Mouse (Mus musculus) heart, embryonic 15.5 days (tissue): Measurements from ENCODE around the gene Mrpl42. TPM values are rescaled to one million over a fixed set of nuclear protein-coding genes. Genes with fewer than 3 reads are reported as not detected.

Source experiments
- ATAC-seq: fragments of 200-750 bp; cut with Nextera tagmentation; replicated peaks from 2 replicates; pipeline ENCODE4 v1.8.0; 2017; ENCODE audit warnings: low read depth, moderate TSS enrichment; ENCODE audit not compliant: insufficient number of reproducible peaks, insufficient read depth, low FRiP score
- H3K27ac ChIP-seq: fragments of 300-500 bp; sonication (generic); 2 replicates; pipeline ENCODE4 v1.5.1; 2015; ENCODE audit warnings: mild to moderate bottlenecking, inconsistent platforms
- H3K27me3 ChIP-seq: fragments of 300-500 bp; sonication (generic); 2 replicates; pipeline ENCODE4 v1.6.1; 2015; ENCODE audit warnings: inconsistent platforms
- H3K36me3 ChIP-seq: fragments of 300-500 bp; sonication (generic); 2 replicates; pipeline ENCODE4 v1.6.1; 2015; ENCODE audit warnings: mild to moderate bottlenecking, inconsistent platforms
- H3K4me1 ChIP-seq: fragments of 300-500 bp; sonication (generic); replicated peaks from 2 replicates; pipeline ENCODE4 v1.6.1; 2015; ENCODE audit warnings: inconsistent platforms
- H3K4me2 ChIP-seq: fragments of 300-500 bp; sonication (generic); 2 replicates; pipeline ENCODE4 v1.6.1; 2015; ENCODE audit warnings: inconsistent platforms, mild to moderate bottlenecking, moderate library complexity
- H3K4me3 ChIP-seq: fragments of 300-500 bp; sonication (generic); 2 replicates; pipeline ENCODE4 v1.5.1; 2015; ENCODE audit warnings: mild to moderate bottlenecking, inconsistent platforms
- H3K9ac ChIP-seq: fragments of 300-500 bp; sonication (generic); 2 replicates; pipeline ENCODE4 v1.6.1; 2015; ENCODE audit warnings: mild to moderate bottlenecking, inconsistent platforms
- H3K9me3 ChIP-seq: fragments of 300-500 bp; sonication (generic); replicated peaks from 2 replicates; pipeline ENCODE4 v1.6.1; 2016; ENCODE audit warnings: inconsistent platforms
- WGBS: fragments of 180-500 bp; shearing (Covaris S2); methylation state at CpG from one replicate; pipeline ENCODE4 v1.1.7; 2015; ENCODE audit warnings: mixed read lengths; 5-methylcytosine and 5-hydroxymethylcytosine counted together
- polyA plus RNA-seq: library from polyadenylated mRNA; unstranded; fragments of >200 nt; fragmentation: Nextera tagmentation; extraction: Ambion mirVana; gene quantifications from 2 replicates; pipeline ENCODE4 v1.2.1, GENCODE M21; 2015

Mrpl42 gene
- polyA plus RNA-seq, 1 experiment from 2014 or later = 664 TPM

GRCm38 (mm10) chr10:95477516-95477915 is 24.2 kb downstream of the Mrpl42 start:
- no peak overlapping the region for H3K4me2 ChIP-seq
- H3K27ac ChIP-seq = no peak overlapping the region
- no peaks in the 10 kb centered on the region for H3K9me3 ChIP-seq
- ATAC-seq = no peak
- H3K4me1 ChIP-seq = no peaks in the 10 kb centered on the region
- 78% methylated on average over 11 of the region's 11 CpGs for WGBS
- no peak overlapping the region for H3K4me3 ChIP-seq
- peaks cover 26% of the 10 kb centered on the region for H3K36me3 ChIP-seq
- no peaks in the 10 kb centered on the region for H3K27me3 ChIP-seq
- H3K9ac ChIP-seq = no peak overlapping the region

- H3K9ac ChIP-seq = no peak overlapping the region
- H3K27ac ChIP-seq = no peak overlapping the region
- WGBS = 8% methylated on average over 10 of the region's 10 CpGs
- no peak overlapping the region for H3K4me3 ChIP-seq
- H3K9me3 ChIP-seq = no peaks in the 10 kb centered on the region
- no peak overlapping the region for H3K4me2 ChIP-seq
- no peak for ATAC-seq
- no peaks in the 10 kb centered on the region for H3K4me1 ChIP-seq
- peaks cover 14% of the 10 kb centered on the region for H3K36me3 ChIP-seq
- H3K27me3 ChIP-seq = no peaks in the 10 kb centered on the region
Measured at GRCm38 (mm10) chr10:95475923-95476322, 25.8 kb downstream of the Mrpl42 start.

GRCm38 (mm10) chr10:95471889-95472547 is 29.7 kb downstream of the Mrpl42 start:
- no peaks in the 10 kb centered on the region for H3K36me3 ChIP-seq
- ATAC-seq = no peak

GRCm38 (mm10) chr10:95471186-95471585 is 30.6 kb downstream of the Mrpl42 start:
- no peaks in the 10 kb centered on the region for H3K27me3 ChIP-seq
- H3K4me3 ChIP-seq = no peak overlapping the region
- no peaks in the 10 kb centered on the region for H3K36me3 ChIP-seq
- H3K4me1 ChIP-seq = no peaks in the 10 kb centered on the region
- 72% methylated on average over 3 of the region's 3 CpGs for WGBS
- no peak overlapping the region for H3K27ac ChIP-seq
- no peaks in the 10 kb centered on the region for H3K9me3 ChIP-seq
- H3K4me2 ChIP-seq = no peak overlapping the region
- no peak for ATAC-seq
- H3K9ac ChIP-seq = no peak overlapping the region

More at GRCm38 (mm10) chr10:95471889-95472547, 29.7 kb downstream of the Mrpl42 start:
- H3K27me3 ChIP-seq = no peaks in the 10 kb centered on the region
- H3K27ac ChIP-seq = no peak overlapping the region
- no peaks in the 10 kb centered on the region for H3K9me3 ChIP-seq
- H3K4me1 ChIP-seq = no peaks in the 10 kb centered on the region
- H3K4me2 ChIP-seq = no peak overlapping the region
- H3K4me3 ChIP-seq = no peak overlapping the region
- WGBS = 79% methylated on average over 11 of the region's 11 CpGs
- no peak overlapping the region for H3K9ac ChIP-seq

GRCm38 (mm10) chr10:95468894-95469293 is 32.8 kb downstream of the Mrpl42 start:
- H3K4me3 ChIP-seq = no peak overlapping the region
- H3K36me3 ChIP-seq = no peaks in the 10 kb centered on the region
- no peak for ATAC-seq
- H3K27me3 ChIP-seq = no peaks in the 10 kb centered on the region
- H3K9me3 ChIP-seq = no peaks in the 10 kb centered on the region
- no peak overlapping the region for H3K9ac ChIP-seq
- no peak overlapping the region for H3K4me2 ChIP-seq
- no peak overlapping the region for H3K27ac ChIP-seq
- 35% methylated on average over 4 of the region's 4 CpGs for WGBS
- H3K4me1 ChIP-seq = no peaks in the 10 kb centered on the region

GRCm38 (mm10) chr10:95465485-95465896 is 36.2 kb downstream of the Mrpl42 start:
- Histone ChIP-seq H3K4me2 (no peak overlapping the region), H3K27me3 (no peaks in the 10 kb centered on the region), H3K9ac (no peak overlapping the region), H3K36me3 (no peaks in the 10 kb centered on the region), H3K27ac (no peak overlapping the region), H3K9me3 (no peaks in the 10 kb centered on the region), H3K4me3 (no peak overlapping the region), H3K4me1 (no peaks in the 10 kb centered on the region)
- WGBS = 41% methylated on average over 4 of the region's 4 CpGs
- ATAC-seq = no peak

GRCm38 (mm10) chr10:95464527-95464926 is 37.2 kb downstream of the Mrpl42 start:
- Histone ChIP-seq H3K9me3 (no peaks in the 10 kb centered on the region), H3K4me3 (no peak overlapping the region), H3K36me3 (no peaks in the 10 kb centered on the region), H3K27ac (no peak overlapping the region), H3K4me2 (no peak overlapping the region), H3K27me3 (no peaks in the 10 kb centered on the region), H3K4me1 (no peaks in the 10 kb centered on the region), H3K9ac (no peak overlapping the region)
- 78% methylated on average over 6 of the region's 6 CpGs for WGBS
- ATAC-seq = no peak

- ATAC-seq = no peak
- Histone ChIP-seq H3K27me3 (no peaks in the 10 kb centered on the region), H3K27ac (no peak overlapping the region), H3K9ac (no peak overlapping the region), H3K4me1 (no peaks in the 10 kb centered on the region), H3K4me3 (no peak overlapping the region), H3K9me3 (no peaks in the 10 kb centered on the region), H3K36me3 (no peaks in the 10 kb centered on the region), H3K4me2 (no peak overlapping the region)
- WGBS = 61% methylated on average over 1 of the region's 1 CpGs
Measured at GRCm38 (mm10) chr10:95462231-95462630, 39.5 kb downstream of the Mrpl42 start.

- no peak overlapping the region for H3K4me3 ChIP-seq
- 59% methylated on average over 4 of the region's 4 CpGs for WGBS
- H3K36me3 ChIP-seq = no peaks in the 10 kb centered on the region
- no peaks in the 10 kb centered on the region for H3K4me1 ChIP-seq
- H3K9me3 ChIP-seq = no peaks in the 10 kb centered on the region
- H3K27ac ChIP-seq = no peak overlapping the region
- no peaks in the 10 kb centered on the region for H3K27me3 ChIP-seq
- ATAC-seq = no peak
- no peak overlapping the region for H3K4me2 ChIP-seq
- H3K9ac ChIP-seq = no peak overlapping the region
Measured at GRCm38 (mm10) chr10:95461053-95461553, 40.6 kb downstream of the Mrpl42 start.

- WGBS = 80% methylated on average over 9 of the region's 9 CpGs
- H3K9me3 ChIP-seq = no peaks in the 10 kb centered on the region
- no peak overlapping the region for H3K27ac ChIP-seq
- no peaks in the 10 kb centered on the region for H3K4me1 ChIP-seq
- no peak overlapping the region for H3K4me3 ChIP-seq
- H3K4me2 ChIP-seq = no peak overlapping the region
- H3K9ac ChIP-seq = no peak overlapping the region
- no peak for ATAC-seq
- H3K36me3 ChIP-seq = no peaks in the 10 kb centered on the region
- H3K27me3 ChIP-seq = no peaks in the 10 kb centered on the region
Measured at GRCm38 (mm10) chr10:95458050-95458806, 43.5 kb downstream of the Mrpl42 start.

GRCm38 (mm10) chr10:95457367-95458049 is 44.2 kb downstream of the Mrpl42 start:
- WGBS = 69% methylated on average over 8 of the region's 8 CpGs
- no peak overlapping the region for H3K27ac ChIP-seq
- H3K4me3 ChIP-seq = no peak overlapping the region
- H3K36me3 ChIP-seq = no peaks in the 10 kb centered on the region
- no peak for ATAC-seq
- H3K9ac ChIP-seq = no peak overlapping the region
- H3K27me3 ChIP-seq = no peaks in the 10 kb centered on the region
- no peaks in the 10 kb centered on the region for H3K4me1 ChIP-seq
- no peaks in the 10 kb centered on the region for H3K9me3 ChIP-seq
- no peak overlapping the region for H3K4me2 ChIP-seq
